Comparison of ENCODE assay signal across 16 mouse cellular contexts in the genomic region with DNA sequence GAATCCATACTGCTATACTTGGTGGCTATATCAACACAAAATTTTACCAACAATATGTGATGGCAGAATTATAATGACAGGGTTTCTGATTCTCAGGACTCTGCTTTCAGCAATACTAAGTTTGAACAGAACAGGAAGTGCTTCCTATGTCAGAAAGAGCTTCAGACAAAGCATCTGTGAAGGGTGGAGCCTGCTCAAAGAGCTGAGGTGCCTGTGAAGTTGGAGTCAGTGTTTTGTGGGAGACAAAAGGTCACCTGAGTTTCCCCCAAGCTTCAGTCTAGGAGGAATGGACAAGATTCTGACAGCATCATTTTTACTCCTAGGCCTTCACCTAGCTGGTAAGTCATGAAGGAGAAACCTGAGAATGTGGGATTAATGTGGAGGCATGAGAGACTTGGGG.
DNase-seq lines count a peak whose midpoint lies in the region; ATAC-seq lines count a peak whose summit lies in the region.
"Had no signal": no experiment of that assay in that cellular context is flagged by ENCODE, and none has a peak within 500 bp of the region (broad histone marks: within the 10 kb centered on the region; RNA-seq: fewer than 3 reads in every experiment).

No protein-coding gene starts in this region.

- DNase-seq in thymus, postnatal 0 days (ENCODE audit: low spot score): peak; percentile 74
- DNase-seq in thymus, postnatal 4 days: no peak
- peak; percentile 53 for DNase-seq in thymus, postnatal 14 days
- DNase-seq in right cerebral cortex, postnatal 25 days: no peak
- no peak for DNase-seq in kidney, postnatal 10 days
- DNase-seq: adrenal gland, postnatal 10 days; adrenal gland, postnatal 36 days; cerebellum, adult 18-20 months; cerebellum, adult 9-10 months; cerebellum, postnatal 14 days; gastrocnemius, adult 2 months; gastrocnemius, postnatal 14 days; heart, adult 11 months had no signal

- peak; percentile 49 for ATAC-seq in CD4-positive, CD25-positive, alpha-beta regulatory T cell, adult 4 months
- ATAC-seq: forebrain, embryonic 13.5 days; forebrain, embryonic 16.5 days had no signal

Comparison
In these comparisons a context has a peak if more than half of its experiments do, and no peak if none do; other contexts are left out.
1. DNase-seq: peak in thymus, postnatal 0 days (single experiment) and thymus, postnatal 14 days (single experiment); none in thymus, postnatal 4 days (single experiment), right cerebral cortex, postnatal 25 days (single experiment) and kidney, postnatal 10 days (single experiment).